Mouse (Mus musculus): Measurements from ENCODE around the gene Jagn1.

- TF ChIP-seq CTCF (IDR thresholded peaks at IDR 0.05; ENCODE audit: insufficient read depth, low read depth, low read length) (no peak), POLR2A (IDR thresholded peaks at IDR 0.05; ENCODE audit: insufficient read depth, low read depth, low read length) (no peak)
Measured at GRCm38 (mm10) chr6:113441147-113441680, 1.2 kb upstream of the Jagn1 start.

All from olfactory bulb, adult 2 months (tissue).